Mouse (Mus musculus): ENCODE data around the gene 4930474N05Rik. TPM values are rescaled to one million over a fixed set of nuclear protein-coding genes. Genes with fewer than 3 reads are reported as not detected.

Gene 4930474N05Rik
- 14.7 and 17.4 TPM in 2 replicates for polyA plus RNA-seq (2012; rRNA removed)

- Histone ChIP-seq H3K36me3 (ENCODE audit: control insufficient read depth, insufficient read depth, low read length) (no peaks in the 10 kb centered on the region), H3K4me3 (ENCODE audit: control insufficient read depth, low read depth, low read length) (peak within 1 kb of the TSS; percentile 86), H3K27me3 (ENCODE audit: control insufficient read depth, insufficient read depth, low read length) (no peaks in the 10 kb centered on the region), H3K4me1 (ENCODE audit: control insufficient read depth, insufficient read depth, low read length) (no peaks in the 10 kb centered on the region), H3K27ac (ENCODE audit: control insufficient read depth, insufficient read depth, low read depth, low read length) (peak within 1 kb of the TSS; percentile 72; the same call in 1 of the 2 replicates)
- TF ChIP-seq POLR2A (IDR thresholded peaks at IDR 0.05; ENCODE audit: control insufficient read depth, low read depth, low read length) (no peak), CTCF (IDR thresholded peaks at IDR 0.05; ENCODE audit: control insufficient read depth, insufficient read depth, insufficient replicate concordance, low read depth, low read length) (no peak)
Measured at GRCm38 (mm10) chr14:36094617-36095016, at the start of gene 4930474N05Rik. Gene 4930474N05Rik (plus strand): TSS chr14:36094917.

- TF ChIP-seq CTCF (IDR thresholded peaks at IDR 0.05; ENCODE audit: control insufficient read depth, insufficient read depth, insufficient replicate concordance, low read depth, low read length) (no peak), POLR2A (IDR thresholded peaks at IDR 0.05; ENCODE audit: control insufficient read depth, low read depth, low read length) (no peak)
- no peak overlapping the region for H3K27ac ChIP-seq (ENCODE audit: control insufficient read depth, insufficient read depth, low read depth, low read length)
- H3K4me1 ChIP-seq (ENCODE audit: control insufficient read depth, insufficient read depth, low read length) = peaks cover 3% of the 10 kb centered on the region
- no peaks in the 10 kb centered on the region for H3K27me3 ChIP-seq (ENCODE audit: control insufficient read depth, insufficient read depth, low read length)
- H3K4me3 ChIP-seq (ENCODE audit: control insufficient read depth, low read depth, low read length) = no peak overlapping the region
- no peaks in the 10 kb centered on the region for H3K36me3 ChIP-seq (ENCODE audit: control insufficient read depth, insufficient read depth, low read length)
Measured at GRCm38 (mm10) chr14:36048746-36049391, 45.8 kb upstream of the 4930474N05Rik start.

GRCm38 (mm10) chr14:36053281-36053680 lies 41.4 kb upstream of the 4930474N05Rik start:
- Histone ChIP-seq H3K36me3 (ENCODE audit: control insufficient read depth, insufficient read depth, low read length) (no peaks in the 10 kb centered on the region), H3K4me3 (ENCODE audit: control insufficient read depth, low read depth, low read length) (no peak overlapping the region), H3K4me1 (ENCODE audit: control insufficient read depth, insufficient read depth, low read length) (peaks cover 3% of the 10 kb centered on the region), H3K27ac (ENCODE audit: control insufficient read depth, insufficient read depth, low read depth, low read length) (no peak overlapping the region), H3K27me3 (ENCODE audit: control insufficient read depth, insufficient read depth, low read length) (no peaks in the 10 kb centered on the region)
- TF ChIP-seq CTCF (IDR thresholded peaks at IDR 0.05; ENCODE audit: control insufficient read depth, insufficient read depth, insufficient replicate concordance, low read depth, low read length) (no peak), POLR2A (IDR thresholded peaks at IDR 0.05; ENCODE audit: control insufficient read depth, low read depth, low read length) (no peak)

- TF ChIP-seq POLR2A (IDR thresholded peaks at IDR 0.05; ENCODE audit: control insufficient read depth, low read depth, low read length) (no peak), CTCF (IDR thresholded peaks at IDR 0.05; ENCODE audit: control insufficient read depth, insufficient read depth, insufficient replicate concordance, low read depth, low read length) (no peak)
- H3K36me3 ChIP-seq (ENCODE audit: control insufficient read depth, insufficient read depth, low read length) = no peaks in the 10 kb centered on the region
- no peak overlapping the region for H3K27ac ChIP-seq (ENCODE audit: control insufficient read depth, insufficient read depth, low read depth, low read length)
- H3K4me3 ChIP-seq (ENCODE audit: control insufficient read depth, low read depth, low read length) = no peak overlapping the region
- H3K4me1 ChIP-seq (ENCODE audit: control insufficient read depth, insufficient read depth, low read length) = no peaks in the 10 kb centered on the region
- no peaks in the 10 kb centered on the region for H3K27me3 ChIP-seq (ENCODE audit: control insufficient read depth, insufficient read depth, low read length)
Measured at GRCm38 (mm10) chr14:36098528-36098927, 3.8 kb downstream of the 4930474N05Rik start.

GRCm38 (mm10) chr14:36099647-36100046 lies 4.9 kb downstream of the 4930474N05Rik start:
- Histone ChIP-seq H3K4me1 (ENCODE audit: control insufficient read depth, insufficient read depth, low read length) (no peaks in the 10 kb centered on the region), H3K4me3 (ENCODE audit: control insufficient read depth, low read depth, low read length) (no peak overlapping the region), H3K27ac (ENCODE audit: control insufficient read depth, insufficient read depth, low read depth, low read length) (no peak overlapping the region), H3K36me3 (ENCODE audit: control insufficient read depth, insufficient read depth, low read length) (no peaks in the 10 kb centered on the region), H3K27me3 (ENCODE audit: control insufficient read depth, insufficient read depth, low read length) (no peaks in the 10 kb centered on the region)
- TF ChIP-seq POLR2A (IDR thresholded peaks at IDR 0.05; ENCODE audit: control insufficient read depth, low read depth, low read length) = no peak
- no peak for TF ChIP-seq CTCF (IDR thresholded peaks at IDR 0.05; ENCODE audit: control insufficient read depth, insufficient read depth, insufficient replicate concordance, low read depth, low read length)

- Histone ChIP-seq H3K4me3 (ENCODE audit: control insufficient read depth, low read depth, low read length) (no peak overlapping the region), H3K36me3 (ENCODE audit: control insufficient read depth, insufficient read depth, low read length) (no peaks in the 10 kb centered on the region), H3K27me3 (ENCODE audit: control insufficient read depth, insufficient read depth, low read length) (no peaks in the 10 kb centered on the region), H3K4me1 (ENCODE audit: control insufficient read depth, insufficient read depth, low read length) (no peaks in the 10 kb centered on the region), H3K27ac (ENCODE audit: control insufficient read depth, insufficient read depth, low read depth, low read length) (no peak overlapping the region)
- TF ChIP-seq POLR2A (IDR thresholded peaks at IDR 0.05; ENCODE audit: control insufficient read depth, low read depth, low read length) (no peak), CTCF (IDR thresholded peaks at IDR 0.05; ENCODE audit: control insufficient read depth, insufficient read depth, insufficient replicate concordance, low read depth, low read length) (no peak)
Measured at GRCm38 (mm10) chr14:36100731-36101130, 6.0 kb downstream of the 4930474N05Rik start.

GRCm38 (mm10) chr14:36114481-36114880 lies 19.8 kb downstream of the 4930474N05Rik start:
- no peak overlapping the region for H3K4me3 ChIP-seq (ENCODE audit: control insufficient read depth, low read depth, low read length)
- no peak overlapping the region for H3K27ac ChIP-seq (ENCODE audit: control insufficient read depth, insufficient read depth, low read depth, low read length)
- no peaks in the 10 kb centered on the region for H3K4me1 ChIP-seq (ENCODE audit: control insufficient read depth, insufficient read depth, low read length)
- H3K36me3 ChIP-seq (ENCODE audit: control insufficient read depth, insufficient read depth, low read length) = no peaks in the 10 kb centered on the region
- no peak for TF ChIP-seq CTCF (IDR thresholded peaks at IDR 0.05; ENCODE audit: control insufficient read depth, insufficient read depth, insufficient replicate concordance, low read depth, low read length)
- TF ChIP-seq POLR2A (IDR thresholded peaks at IDR 0.05; ENCODE audit: control insufficient read depth, low read depth, low read length) = no peak
- H3K27me3 ChIP-seq (ENCODE audit: control insufficient read depth, insufficient read depth, low read length) = no peaks in the 10 kb centered on the region
